Mouse (Mus musculus): ENCODE measurements around the gene Serinc5.
A peak's percentile ranks its signal among the peaks of the same experiment; 100 is the strongest.
"Not testable (repeated sequence)": the region's sequence is repeated elsewhere in the genome, so short reads cannot be mapped to it uniquely, and the experiment has no call there.

Serinc5 gene

GRCm38 (mm10) chr13:92610311-92611221 lies at the start of gene Serinc5:
Gene Serinc5 (plus strand): TSS chr13:92611091.
- peak; percentile 99 for DNase-seq

- no peak for DNase-seq
Observed at GRCm38 (mm10) chr13:92576072-92576471, 34.8 kb upstream of the Serinc5 start, which contains the start of gene Spz1. Gene Spz1 (minus strand): TSS chr13:92576172.

GRCm38 (mm10) chr13:92576688-92577087 lies 34.2 kb upstream of the Serinc5 start:
- no peak for DNase-seq

- no peak for DNase-seq
Observed at GRCm38 (mm10) chr13:92578210-92578609, 32.7 kb upstream of the Serinc5 start.

- peak; percentile 79 to 82 for DNase-seq
Observed at GRCm38 (mm10) chr13:92580220-92581043, 30.5 kb upstream of the Serinc5 start.

GRCm38 (mm10) chr13:92584094-92584717 lies 26.7 kb upstream of the Serinc5 start:
- peak; percentile 61 to 70 for DNase-seq

GRCm38 (mm10) chr13:92588704-92589103 lies 22.2 kb upstream of the Serinc5 start:
- DNase-seq: no peak

- DNase-seq: peak; percentile 49 to 62
Observed at GRCm38 (mm10) chr13:92589255-92589654, 21.6 kb upstream of the Serinc5 start.

GRCm38 (mm10) chr13:92591225-92591624 lies 19.7 kb upstream of the Serinc5 start:
- DNase-seq: no peak

- DNase-seq: no peak
Observed at GRCm38 (mm10) chr13:92592268-92592785, 18.6 kb upstream of the Serinc5 start.

- peak; percentile 81 to 88 for DNase-seq
Observed at GRCm38 (mm10) chr13:92592786-92593635, 17.9 kb upstream of the Serinc5 start.

GRCm38 (mm10) chr13:92593731-92594396 lies 17.0 kb upstream of the Serinc5 start:
- DNase-seq: peak; percentile 11

- DNase-seq: no peak
Observed at GRCm38 (mm10) chr13:92594481-92594880, 16.4 kb upstream of the Serinc5 start.

GRCm38 (mm10) chr13:92594907-92595306 lies 16.0 kb upstream of the Serinc5 start:
- no peak for DNase-seq

- no peak for DNase-seq
Observed at GRCm38 (mm10) chr13:92595424-92595823, 15.5 kb upstream of the Serinc5 start.

GRCm38 (mm10) chr13:92605306-92605705 lies 5.6 kb upstream of the Serinc5 start:
- DNase-seq: not testable (repeated sequence)

GRCm38 (mm10) chr13:92609486-92610310 lies 1.2 kb upstream of the Serinc5 start:
- peak; percentile 61 to 76 for DNase-seq

- DNase-seq: no peak
Observed at GRCm38 (mm10) chr13:92611254-92611784, 428 bp downstream of the Serinc5 start.

GRCm38 (mm10) chr13:92611917-92612316 lies 1.0 kb downstream of the Serinc5 start:
- no peak for DNase-seq

- DNase-seq: no peak
Observed at GRCm38 (mm10) chr13:92613094-92613493, 2.2 kb downstream of the Serinc5 start.

Data from kidney, postnatal 4 days (tissue).